Mouse (Mus musculus) limb, embryonic 10.5 days (tissue): ENCODE results near the gene Hdhd5. TPM values are rescaled to one million over a fixed set of nuclear protein-coding genes. Genes with fewer than 3 reads are reported as not detected.
A peak's percentile ranks its signal among the peaks of the same experiment; 100 is the strongest.

Experiments used
- DNase-seq: peaks from one replicate; pipeline ENCODE4 v3.0.0-alpha.2; 2017; ENCODE audit warnings: low spot score
- H3K27ac ChIP-seq: fragments of 300-500 bp; sonication (generic); 2 replicates; pipeline ENCODE4 v1.5.1; 2016; ENCODE audit warnings: mild to moderate bottlenecking
- H3K27me3 ChIP-seq: fragments of 300-500 bp; sonication (generic); 2 replicates; pipeline ENCODE4 v1.6.1; 2016; ENCODE audit warnings: low read depth, mild to moderate bottlenecking; ENCODE audit not compliant: poor library complexity, severe bottlenecking
- H3K36me3 ChIP-seq: fragments of 300-500 bp; sonication (generic); 2 replicates; pipeline ENCODE4 v1.6.1; 2016; ENCODE audit warnings: mild to moderate bottlenecking, moderate library complexity
- H3K4me1 ChIP-seq: fragments of 300-500 bp; sonication (generic); 2 replicates; pipeline ENCODE4 v1.6.1; 2016
- H3K4me3 ChIP-seq: fragments of 300-500 bp; sonication (generic); 2 replicates; pipeline ENCODE4 v1.5.1; 2016; ENCODE audit warnings: mild to moderate bottlenecking, moderate library complexity
- H3K9me3 ChIP-seq: fragments of 300-500 bp; sonication (generic); replicated peaks from 2 replicates; pipeline ENCODE4 v1.6.1; 2016; ENCODE audit warnings: mild to moderate bottlenecking
- WGBS: fragments of 180-500 bp; shearing (Covaris S2); methylation state at CpG from one replicate; pipeline ENCODE4 v1.1.7; 2016; 5-methylcytosine and 5-hydroxymethylcytosine counted together
- polyA plus RNA-seq: library from polyadenylated mRNA; unstranded; fragments of >200 nt; fragmentation: Nextera tagmentation; extraction: Ambion mirVana; gene quantifications from 2 replicates; pipeline ENCODE4 v1.2.1, GENCODE M21; 2016

The Hdhd5 gene
- polyA plus RNA-seq, 1 experiment from 2014 or later, result 26.3 TPM

DNA sequence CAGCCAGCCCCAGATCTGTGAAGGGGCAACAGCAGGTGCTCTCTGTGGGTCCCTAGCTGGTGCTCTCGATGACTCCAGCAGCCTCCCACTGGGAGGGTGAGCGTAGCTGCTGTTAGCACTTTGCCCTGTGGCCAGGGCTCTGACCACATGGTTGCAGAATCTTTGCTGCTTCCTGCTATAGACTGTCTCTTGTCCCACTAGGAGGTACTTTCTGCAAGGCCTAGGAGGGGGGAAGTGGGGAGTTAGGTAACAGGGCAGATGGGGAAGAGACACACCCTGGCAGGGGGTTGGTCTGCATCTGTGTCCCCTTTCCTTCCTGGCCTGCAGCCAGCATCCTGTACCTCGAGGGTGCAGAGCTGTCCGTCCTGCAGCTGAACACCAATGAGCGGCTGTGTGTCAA is 57.7 kb downstream of the Hdhd5 start:
- H3K4me1 ChIP-seq, result peaks cover 25% of the 10 kb centered on the region
- no peak for DNase-seq
- H3K9me3 ChIP-seq, result no peaks in the 10 kb centered on the region
- no peaks in the 10 kb centered on the region for H3K36me3 ChIP-seq
- H3K27ac ChIP-seq, result peak overlapping the region; percentile 39; the same call in 1 of the 2 replicates
- WGBS, result 55% methylated on average over 5 of the region's 5 CpGs
- no peaks in the 10 kb centered on the region for H3K27me3 ChIP-seq
- H3K4me3 ChIP-seq, result no peak overlapping the region

DNA sequence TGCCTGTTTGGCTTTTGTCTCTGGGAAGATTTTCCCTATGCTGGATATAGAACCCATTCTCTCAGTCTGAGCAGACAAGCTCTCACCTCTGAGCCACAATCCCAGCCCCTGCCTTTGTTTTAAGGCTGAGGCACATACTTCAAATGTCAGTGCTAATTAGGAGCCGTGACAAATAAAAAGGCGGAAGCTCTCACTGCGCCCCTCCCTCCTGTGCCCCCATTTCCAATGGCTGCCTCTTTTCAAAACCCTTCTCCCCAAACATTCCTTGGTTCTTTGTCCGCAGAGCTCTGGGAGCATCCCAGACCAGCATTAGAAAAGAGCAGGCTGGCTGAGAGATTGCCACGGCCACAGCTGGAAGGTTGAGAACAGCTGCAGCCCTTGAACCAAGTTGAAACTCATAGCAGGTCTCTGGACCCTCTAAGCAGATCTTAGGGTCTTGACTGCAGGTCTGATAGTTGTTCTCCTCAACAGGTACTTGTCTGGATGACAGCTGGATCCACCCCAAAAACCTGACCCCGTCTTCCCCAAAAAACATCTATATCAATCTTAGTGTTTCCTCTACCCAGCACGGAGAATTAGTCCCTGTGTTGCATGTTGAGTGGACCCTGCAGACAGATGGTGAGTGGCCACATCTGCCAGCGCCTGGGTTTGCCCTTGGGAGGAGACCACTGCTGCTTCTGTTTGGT is 58.5 kb downstream of the Hdhd5 start:
- Histone ChIP-seq H3K4me1 (peaks cover 25% of the 10 kb centered on the region), H3K27me3 (no peaks in the 10 kb centered on the region), H3K9me3 (no peaks in the 10 kb centered on the region), H3K27ac (peak overlapping the region; percentile 37), H3K4me3 (no peak overlapping the region), H3K36me3 (no peaks in the 10 kb centered on the region)
- no peak for DNase-seq
- 28% methylated on average over 8 of the region's 8 CpGs for WGBS

DNA sequence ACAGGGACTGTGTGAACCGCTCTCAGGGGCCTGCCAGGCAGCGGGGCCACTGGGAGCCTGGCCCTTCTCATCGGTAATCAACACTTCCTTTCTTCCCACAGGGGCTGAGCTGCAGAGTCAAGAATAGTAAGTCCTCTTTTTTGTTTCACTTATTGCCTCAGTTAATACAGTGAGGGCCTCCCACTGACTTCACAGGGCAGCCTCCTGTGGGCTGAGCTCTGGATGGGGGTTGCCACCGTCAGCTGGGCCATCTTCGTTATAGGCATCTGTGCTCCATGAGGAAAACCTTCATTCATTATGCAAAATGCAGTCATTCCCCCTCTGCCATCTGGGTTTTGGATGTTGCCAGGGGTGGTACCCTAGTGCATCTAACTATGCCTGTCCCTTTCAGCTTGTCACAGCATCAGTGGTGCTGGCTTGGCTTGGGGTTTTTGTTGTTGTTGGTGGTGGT is 59.1 kb downstream of the Hdhd5 start:
- H3K27me3 ChIP-seq, result no peaks in the 10 kb centered on the region
- peak overlapping the region; percentile 37; the same call in 1 of the 2 replicates for H3K27ac ChIP-seq
- WGBS, result 14% methylated on average over 5 of the region's 5 CpGs
- H3K36me3 ChIP-seq, result no peaks in the 10 kb centered on the region
- no peak overlapping the region for H3K4me3 ChIP-seq
- no peak for DNase-seq
- peaks cover 25% of the 10 kb centered on the region for H3K4me1 ChIP-seq
- no peaks in the 10 kb centered on the region for H3K9me3 ChIP-seq

DNA sequence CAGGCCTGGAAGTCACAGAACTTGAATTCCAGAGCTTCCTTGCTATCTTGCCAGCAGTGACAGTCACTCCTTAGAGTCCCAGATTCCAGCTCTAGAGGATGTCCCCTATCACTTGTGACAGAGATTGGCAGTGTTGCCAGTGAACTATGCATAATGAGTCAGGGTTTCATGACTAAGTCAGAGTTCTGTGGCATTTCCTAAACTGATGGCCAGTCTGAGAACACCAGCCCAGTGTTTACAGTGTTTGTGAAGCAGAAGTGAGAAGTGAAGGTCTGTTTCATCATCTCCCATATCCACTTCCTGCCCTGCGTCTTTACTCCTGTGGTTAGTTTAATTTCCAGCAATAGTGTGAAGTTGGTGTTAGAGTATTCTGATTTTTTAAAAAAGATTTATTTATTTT is 60.5 kb downstream of the Hdhd5 start:
- H3K36me3 ChIP-seq, result no peaks in the 10 kb centered on the region
- WGBS, result 77% methylated on average over 1 of the region's 1 CpGs
- no peaks in the 10 kb centered on the region for H3K9me3 ChIP-seq
- H3K27me3 ChIP-seq, result peaks cover under 1% of the 10 kb centered on the region
- H3K4me1 ChIP-seq, result peaks cover 25% of the 10 kb centered on the region
- no peak for DNase-seq
- no peak overlapping the region for H3K4me3 ChIP-seq
- no peak overlapping the region for H3K27ac ChIP-seq

DNA sequence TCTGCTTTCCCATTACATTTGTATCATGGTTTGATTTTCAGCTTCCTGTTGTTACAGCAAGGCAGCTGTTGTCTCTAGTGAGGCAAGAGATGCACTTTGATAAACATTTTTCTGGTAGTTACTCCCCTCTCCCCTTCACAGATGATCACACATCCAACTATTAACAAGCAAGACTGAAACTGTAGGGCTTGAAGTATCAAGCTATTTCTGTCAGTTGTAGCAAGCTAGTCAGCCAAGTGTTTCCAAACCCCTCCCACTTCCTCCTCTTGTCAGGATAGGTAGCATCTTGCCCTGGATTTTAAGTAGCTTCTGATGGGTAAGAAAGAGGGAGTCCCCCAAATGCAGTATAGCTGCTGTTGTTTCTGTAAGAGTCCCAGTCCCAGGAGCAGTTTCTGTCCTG is 61.3 kb downstream of the Hdhd5 start:
- peaks cover 9% of the 10 kb centered on the region for H3K27me3 ChIP-seq

DNA sequence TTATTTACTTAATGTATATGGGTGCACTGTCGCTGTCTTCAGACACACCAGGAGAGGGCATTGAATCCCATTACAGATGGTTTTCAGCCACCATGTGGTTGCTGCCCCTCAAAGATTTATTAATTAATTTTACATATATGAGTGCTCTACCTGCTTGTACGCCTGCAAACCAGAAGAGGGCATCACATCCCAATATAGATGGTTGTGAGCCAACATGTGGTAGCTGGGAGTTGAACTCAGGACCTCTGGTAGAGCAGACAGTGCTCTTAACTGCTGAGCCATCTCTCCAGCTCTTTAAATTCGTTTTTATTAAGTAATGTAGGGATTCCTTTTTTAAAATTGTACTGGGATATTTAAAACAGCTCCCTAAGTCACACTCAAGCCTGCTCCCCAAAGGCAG is 61.9 kb downstream of the Hdhd5 start:
- Histone ChIP-seq H3K4me1 (peaks cover 25% of the 10 kb centered on the region), H3K9me3 (no peaks in the 10 kb centered on the region), H3K36me3 (no peaks in the 10 kb centered on the region), H3K27me3 (peaks cover 14% of the 10 kb centered on the region), H3K4me3 (no peak overlapping the region), H3K27ac (no peak overlapping the region)
- DNase-seq, result no peak
- 69% methylated on average over 3 of the region's 3 CpGs for WGBS

More for the DNA sequence above, 61.3 kb downstream of the Hdhd5 start:
- no peak for DNase-seq
- no peak overlapping the region for H3K4me3 ChIP-seq
- H3K36me3 ChIP-seq, result no peaks in the 10 kb centered on the region
- H3K9me3 ChIP-seq, result no peaks in the 10 kb centered on the region
- no peak overlapping the region for H3K27ac ChIP-seq
- H3K4me1 ChIP-seq, result peaks cover 25% of the 10 kb centered on the region

DNA sequence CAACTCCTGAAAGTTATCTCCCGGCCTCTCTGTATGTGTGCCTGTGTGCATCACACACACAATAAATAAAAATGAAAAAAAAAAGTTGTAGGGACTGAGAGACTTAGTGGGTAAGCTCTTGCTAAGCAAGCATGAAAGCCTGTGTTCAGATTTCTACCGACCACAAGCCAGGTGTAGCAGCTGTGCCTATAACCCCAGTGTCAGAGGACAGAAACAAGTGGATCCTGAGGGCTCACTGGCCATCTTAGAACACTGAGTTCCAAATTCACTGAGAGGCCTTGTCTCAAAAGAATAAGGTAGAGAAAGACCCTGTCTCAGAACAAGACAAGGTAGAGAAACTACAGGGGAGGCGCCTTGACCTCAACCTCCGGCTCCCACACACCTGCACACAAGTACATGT is 62.9 kb downstream of the Hdhd5 start:
- peaks cover 24% of the 10 kb centered on the region for H3K27me3 ChIP-seq
- peaks cover 27% of the 10 kb centered on the region for H3K4me1 ChIP-seq
- no peak for DNase-seq
- no peaks in the 10 kb centered on the region for H3K36me3 ChIP-seq
- H3K27ac ChIP-seq, result no peak overlapping the region
- H3K9me3 ChIP-seq, result no peaks in the 10 kb centered on the region
- WGBS, result 93% methylated on average over 4 of the region's 4 CpGs
- H3K4me3 ChIP-seq, result no peak overlapping the region

DNA sequence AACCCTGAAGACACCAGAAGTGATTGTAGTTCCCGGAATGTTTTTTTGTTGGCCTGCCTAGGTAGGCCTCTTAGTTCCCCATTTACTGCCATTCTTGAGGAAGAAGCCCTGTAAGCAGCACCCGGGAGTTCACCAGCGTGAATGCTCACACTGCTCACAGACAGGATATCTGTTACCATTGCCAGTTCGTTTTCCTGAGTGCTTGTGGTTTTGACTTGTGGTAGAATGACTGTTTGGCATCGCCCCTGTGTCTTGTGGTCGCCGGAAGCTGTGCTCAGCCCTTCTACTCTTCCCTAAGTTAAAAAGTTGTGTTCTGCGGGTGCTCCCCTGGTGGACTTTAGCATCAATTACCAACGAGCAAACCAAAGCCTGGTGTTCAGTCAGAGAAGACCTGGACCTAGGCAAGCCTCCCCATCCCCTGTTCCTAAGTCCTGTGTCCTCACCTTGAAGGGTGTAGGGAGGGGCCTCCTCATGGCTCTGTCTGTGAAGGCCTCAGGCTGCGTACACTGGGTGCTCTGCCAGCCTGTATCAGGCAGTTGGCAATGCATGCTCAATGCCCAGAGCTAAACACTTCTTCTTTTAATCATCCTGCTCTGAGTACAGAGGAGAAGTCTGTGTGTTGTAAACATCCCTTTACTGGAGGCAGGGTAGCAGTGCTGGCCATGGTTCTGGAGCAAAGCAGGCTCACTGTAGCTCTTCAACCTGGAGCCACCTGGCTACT is 64.3 kb downstream of the Hdhd5 start:
- DNase-seq, result no peak
- 74% methylated on average over 10 of the region's 10 CpGs for WGBS
- H3K27me3 ChIP-seq, result peaks cover 39% of the 10 kb centered on the region
- H3K4me1 ChIP-seq, result peaks cover 16% of the 10 kb centered on the region
- no peak overlapping the region for H3K4me3 ChIP-seq
- H3K9me3 ChIP-seq, result no peaks in the 10 kb centered on the region
- no peak overlapping the region for H3K27ac ChIP-seq
- H3K36me3 ChIP-seq, result no peaks in the 10 kb centered on the region

DNA sequence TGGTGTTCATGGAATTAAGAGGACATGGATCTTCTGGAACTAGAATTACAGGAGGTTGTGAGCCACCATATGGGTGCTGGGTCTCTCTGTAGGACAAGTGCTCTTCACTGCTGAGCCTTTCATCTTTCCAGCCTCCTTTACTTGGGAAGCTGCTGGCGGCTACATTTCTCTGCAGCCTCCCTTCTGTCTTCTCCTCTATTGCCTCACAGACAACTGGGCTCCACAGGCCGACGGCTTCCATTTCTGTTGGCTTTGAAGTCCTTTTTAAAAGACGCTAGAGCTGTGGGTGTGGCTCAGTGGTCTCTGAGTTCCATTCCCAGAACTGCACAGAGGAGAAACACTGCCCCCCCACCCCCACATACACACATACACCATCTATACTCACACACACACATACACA is 65.7 kb downstream of the Hdhd5 start:
- whole genome bisulfite sequencing, result 16% methylated on average over 4 of the region's 4 CpGs

DNA sequence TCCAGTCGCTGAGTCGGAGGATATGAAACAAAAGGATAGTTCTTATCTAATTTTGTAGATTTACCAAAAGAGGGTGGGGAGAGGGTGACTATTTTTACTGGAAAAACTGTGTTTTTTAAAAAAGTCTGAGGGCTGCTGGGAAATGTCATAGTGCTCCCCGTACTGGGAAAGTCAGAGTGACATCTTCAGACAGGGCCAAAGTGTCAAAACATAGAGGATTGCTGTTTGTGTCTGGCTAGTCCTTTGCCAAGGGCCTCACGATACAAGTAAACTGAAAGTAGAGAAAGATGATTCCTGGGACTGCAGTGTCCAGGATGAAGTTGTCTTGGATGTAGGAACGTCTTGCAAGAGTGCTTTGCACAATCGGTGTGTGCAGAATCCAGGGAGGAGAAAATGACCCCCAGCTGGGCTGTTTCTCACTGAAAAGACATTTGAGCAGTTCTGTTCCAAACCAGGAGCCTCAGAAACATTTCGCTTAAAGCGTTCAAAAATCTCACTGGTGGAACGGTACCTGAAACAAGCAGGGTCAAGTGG is 66.6 kb downstream of the Hdhd5 start:
- WGBS, result 66% methylated on average over 9 of the region's 9 CpGs
- Histone ChIP-seq H3K36me3 (no peaks in the 10 kb centered on the region), H3K4me3 (no peak overlapping the region), H3K27me3 (peaks cover 54% of the 10 kb centered on the region), H3K27ac (no peak overlapping the region), H3K4me1 (peaks cover 13% of the 10 kb centered on the region), H3K9me3 (no peaks in the 10 kb centered on the region)
- DNase-seq, result no peak

More for the DNA sequence above, 65.7 kb downstream of the Hdhd5 start:
- Histone ChIP-seq H3K9me3 (no peaks in the 10 kb centered on the region), H3K4me3 (no peak overlapping the region), H3K4me1 (peaks cover 13% of the 10 kb centered on the region), H3K27me3 (peaks cover 52% of the 10 kb centered on the region), H3K36me3 (no peaks in the 10 kb centered on the region), H3K27ac (no peak overlapping the region)
- DNase-seq, result no peak

DNA sequence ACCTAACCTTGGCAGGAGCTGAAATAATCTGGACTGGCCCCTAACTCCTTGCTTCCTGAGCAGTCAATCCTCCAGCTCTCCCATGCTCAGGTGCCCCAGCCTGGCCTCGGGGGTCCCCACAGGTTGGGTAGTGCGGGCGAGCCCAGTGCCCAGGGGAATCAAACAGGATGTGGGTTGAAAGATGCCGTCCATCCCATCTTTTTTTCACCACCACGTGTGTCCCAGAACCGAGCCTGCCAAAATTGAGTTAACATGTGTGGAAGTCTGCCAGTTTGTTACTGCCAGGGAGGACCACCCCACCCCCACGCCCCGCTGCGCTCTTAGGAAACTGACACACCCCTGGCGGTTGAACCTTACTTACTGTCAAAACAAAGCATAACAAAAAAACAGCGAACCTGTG is 67.2 kb downstream of the Hdhd5 start:
- DNase-seq, result no peak
- peaks cover 59% of the 10 kb centered on the region for H3K27me3 ChIP-seq

DNA sequence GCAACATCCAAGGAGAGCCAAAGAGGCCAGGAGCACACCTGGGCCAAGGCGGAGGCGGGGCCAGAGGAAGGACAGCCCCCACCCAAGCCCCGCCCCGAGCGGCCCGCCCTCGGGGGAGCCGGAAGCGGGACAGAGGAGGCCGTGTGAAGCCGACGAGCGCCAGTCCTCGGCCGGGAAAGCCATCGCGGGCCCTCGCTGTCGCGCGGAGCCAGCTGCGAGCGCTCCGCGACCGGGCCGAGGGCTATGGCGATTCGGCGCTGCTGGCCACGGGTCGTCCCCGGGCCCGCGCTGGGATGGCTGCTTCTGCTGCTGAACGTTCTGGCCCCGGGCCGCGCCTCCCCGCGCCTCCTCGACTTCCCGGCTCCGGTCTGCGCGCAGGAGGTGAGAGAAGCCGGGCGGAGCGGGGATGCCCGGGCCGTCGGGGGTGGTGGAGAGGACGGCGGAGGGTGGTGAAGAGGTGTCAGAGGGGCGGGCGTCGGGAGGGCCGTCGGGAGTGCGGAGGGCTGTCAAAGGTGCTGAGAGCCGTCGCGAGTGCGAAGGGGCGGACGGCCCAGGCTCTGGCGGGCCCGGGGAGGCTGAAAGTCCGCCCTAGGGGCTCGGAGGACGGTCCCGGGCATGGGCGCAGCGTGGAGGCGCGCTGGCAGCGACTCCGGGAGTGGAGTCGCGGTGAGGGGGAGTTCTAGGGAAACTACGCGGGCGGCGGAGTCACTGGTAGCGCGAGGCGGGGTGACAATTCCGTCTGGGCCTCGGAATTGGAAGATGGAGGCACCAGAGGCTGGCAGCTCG is 67.8 kb downstream of the Hdhd5 start, which contains the start of gene Il17ra:
Gene Il17ra (plus strand): TSS at position 162 of the 786 bp plus-strand sequence.
- H3K36me3 ChIP-seq, result no peaks in the 10 kb centered on the region
- peak; percentile 85 for DNase-seq
- WGBS, result 1% methylated on average over 90 of the region's 90 CpGs

More for the DNA sequence above, 67.2 kb downstream of the Hdhd5 start:
- Histone ChIP-seq H3K36me3 (no peaks in the 10 kb centered on the region), H3K27ac (0 out of 2 replicates have a peak overlapping the region, but pooled peaks have one; percentile 67), H3K4me3 (peak overlapping the region; percentile 66), H3K4me1 (peaks cover 13% of the 10 kb centered on the region), H3K9me3 (no peaks in the 10 kb centered on the region)
- WGBS, result 8% methylated on average over 11 of the region's 11 CpGs

More for the DNA sequence above, 67.8 kb downstream of the Hdhd5 start, which contains the start of gene Il17ra:
- Histone ChIP-seq H3K27ac (peak within 1 kb of the TSS; percentile 67), H3K27me3 (peaks cover 59% of the 10 kb centered on the region), H3K4me3 (peak within 1 kb of the TSS; percentile 66), H3K9me3 (no peaks in the 10 kb centered on the region), H3K4me1 (peaks cover 13% of the 10 kb centered on the region)
